In the genomic region with DNA sequence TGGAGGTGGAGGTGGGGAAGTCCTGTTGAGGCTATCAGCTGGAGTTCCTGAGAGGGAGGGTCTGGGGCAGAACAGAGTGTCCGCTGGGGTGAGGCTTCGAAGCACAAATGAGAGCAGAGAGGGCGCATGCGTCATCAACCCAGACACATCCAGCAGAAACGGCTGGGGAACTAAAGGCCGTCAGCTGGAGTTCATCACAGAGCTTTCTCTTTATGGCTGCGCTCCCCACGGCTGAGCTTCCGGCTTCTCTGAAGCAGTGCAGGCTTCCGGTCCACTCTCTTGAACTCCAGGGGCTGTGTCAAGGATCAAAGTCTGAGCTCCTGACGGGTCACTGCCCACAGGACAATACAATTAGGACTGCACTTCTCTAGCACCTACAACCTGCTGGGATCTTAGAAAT, we compare ENCODE assay signal across 8 mouse cellular contexts. TPM values are rescaled to one million over a fixed set of nuclear protein-coding genes. Genes with fewer than 3 reads are reported as not detected.
DNase-seq lines count a peak whose midpoint lies in the region; ATAC-seq and TF ChIP-seq lines count a peak whose summit lies in the region.

No protein-coding gene starts in this region.

- TF ChIP-seq CTCF in left cerebral cortex, adult 2 months (IDR thresholded peaks at IDR 0.05): no peak

- no peaks in the 10 kb centered on the region for H3K9me3 ChIP-seq in forebrain, embryonic 12.5 days
- no peaks in the 10 kb centered on the region for H3K9me3 ChIP-seq in hindbrain, embryonic 13.5 days
- no peaks in the 10 kb centered on the region for H3K9me3 ChIP-seq in limb, embryonic 13.5 days
- no peaks in the 10 kb centered on the region for H3K9me3 ChIP-seq in midbrain, embryonic 16.5 days (replicated peaks; ENCODE audit: control insufficient read depth, low read length, poor library complexity, severe bottlenecking)

- ATAC-seq in forebrain, embryonic 12.5 days (ENCODE audit: low FRiP score): peak; percentile 60
- peak; percentile 78 for ATAC-seq in hindbrain, embryonic 13.5 days (ENCODE audit: low FRiP score)
- ATAC-seq in limb, embryonic 13.5 days (ENCODE audit: low FRiP score, low read depth): peak; percentile 82
- peak; percentile 67 for ATAC-seq in midbrain, embryonic 16.5 days

- peak; percentile 51 for DNase-seq in adrenal gland, postnatal 14 days
- no peak for DNase-seq in adrenal gland, adult 2 months
- DNase-seq in left cerebral cortex, adult 2 months (ENCODE audit: extremely low spot score in 1 of 2, low spot score in 2 of 2): no peak
- no peak for DNase-seq in left cerebral cortex, postnatal 14 days (ENCODE audit: low spot score in 2 of 2)

- intact Hi-C loops in left cerebral cortex, adult 2 months (cut with DNase I): no loop called here
- intact Hi-C loops in left cerebral cortex, postnatal 14 days (cut with DNase I): no loop called here

- peak overlapping the region; percentile 47 for H3K4me2 ChIP-seq in forebrain, embryonic 12.5 days
- peak overlapping the region; percentile 47 for H3K4me2 ChIP-seq in hindbrain, embryonic 13.5 days
- peak overlapping the region; percentile 59 for H3K4me2 ChIP-seq in limb, embryonic 13.5 days (replicated peaks)
- H3K4me2 ChIP-seq in midbrain, embryonic 16.5 days (ENCODE audit: low read length): peak overlapping the region; percentile 35

- H3K27me3 ChIP-seq in forebrain, embryonic 12.5 days: peaks cover 62% of the 10 kb centered on the region
- H3K27me3 ChIP-seq in hindbrain, embryonic 13.5 days: peaks cover 54% of the 10 kb centered on the region
- no peaks in the 10 kb centered on the region for H3K27me3 ChIP-seq in limb, embryonic 13.5 days
- peaks cover 2% of the 10 kb centered on the region; the same call in 1 of the 2 replicates for H3K27me3 ChIP-seq in midbrain, embryonic 16.5 days (ENCODE audit: control insufficient read depth, insufficient read depth, low read depth, low read length)

- H3K4me1 ChIP-seq in forebrain, embryonic 12.5 days: peaks cover 10% of the 10 kb centered on the region
- peaks cover 9% of the 10 kb centered on the region for H3K4me1 ChIP-seq in hindbrain, embryonic 13.5 days (replicated peaks)
- peaks cover 21% of the 10 kb centered on the region for H3K4me1 ChIP-seq in limb, embryonic 13.5 days
- 0 out of 2 replicates have a peak, but pooled peaks cover 2% of the 10 kb centered on the region for H3K4me1 ChIP-seq in midbrain, embryonic 16.5 days (ENCODE audit: control insufficient read depth, insufficient read depth, low read length)

- H3K27ac ChIP-seq in forebrain, embryonic 12.5 days: 0 out of 2 replicates have a peak overlapping the region, but pooled peaks have one; percentile 25
- no peak overlapping the region for H3K27ac ChIP-seq in hindbrain, embryonic 13.5 days
- no peak overlapping the region; the same call in 1 of the 2 replicates for H3K27ac ChIP-seq in limb, embryonic 13.5 days
- no peak overlapping the region for H3K27ac ChIP-seq in midbrain, embryonic 16.5 days (ENCODE audit: low read length)
- no peak overlapping the region for H3K27ac ChIP-seq in left cerebral cortex, adult 2 months

- peak overlapping the region; percentile 14; the same call in 1 of the 2 replicates for H3K4me3 ChIP-seq in forebrain, embryonic 12.5 days (replicated peaks)
- 0 out of 2 replicates have a peak overlapping the region, but pooled peaks have one; percentile 8 for H3K4me3 ChIP-seq in hindbrain, embryonic 13.5 days
- H3K4me3 ChIP-seq in limb, embryonic 13.5 days: peak overlapping the region; percentile 21
- H3K4me3 ChIP-seq in midbrain, embryonic 16.5 days (ENCODE audit: low read depth, low read length): peak overlapping the region; percentile 2; the same call in 1 of the 2 replicates
- H3K4me3 ChIP-seq in left cerebral cortex, adult 2 months: no peak overlapping the region

- H3K9ac ChIP-seq in forebrain, embryonic 12.5 days: no peak overlapping the region
- H3K9ac ChIP-seq in hindbrain, embryonic 13.5 days: no peak overlapping the region
- H3K9ac ChIP-seq in limb, embryonic 13.5 days: peak overlapping the region; percentile 39; the same call in 1 of the 2 replicates
- H3K9ac ChIP-seq in midbrain, embryonic 16.5 days (ENCODE audit: low read depth, low read length): 0 out of 2 replicates have a peak overlapping the region, but pooled peaks have one; percentile 12

- 2% methylated on average over 11 of the region's 11 CpGs for WGBS in forebrain, embryonic 12.5 days
- 0% methylated on average over 11 of the region's 11 CpGs for WGBS in hindbrain, embryonic 13.5 days
- 1% methylated on average over 11 of the region's 11 CpGs for WGBS in limb, embryonic 13.5 days
- WGBS in midbrain, embryonic 16.5 days: under 1% methylated on average over 11 of the region's 11 CpGs

- H3K36me3 ChIP-seq in forebrain, embryonic 12.5 days (replicated peaks): no peaks in the 10 kb centered on the region
- H3K36me3 ChIP-seq in hindbrain, embryonic 13.5 days: no peaks in the 10 kb centered on the region
- no peaks in the 10 kb centered on the region for H3K36me3 ChIP-seq in limb, embryonic 13.5 days
- H3K36me3 ChIP-seq in midbrain, embryonic 16.5 days (ENCODE audit: control insufficient read depth, insufficient read depth, low read length): no peaks in the 10 kb centered on the region

RNA-seq across cellular contexts. Expression of gene Kcp, which starts 5.5 kb away (rescaled TPM):
- 6.1 and 7.1 TPM in 2 replicates for total RNA-seq in adrenal gland, postnatal 14 days (2021)
- total RNA-seq in adrenal gland, adult 2 months (2021): 1 to 10 TPM; 1.9 to 2.1 TPM
- polyA plus RNA-seq in adrenal gland, adult 2 months (2012; rRNA removed): 6.6 and 8.3 TPM in 2 replicates
- 9.4 and 10.8 TPM in 2 replicates for polyA plus RNA-seq in forebrain, embryonic 12.5 days (2016; fragmentation: Nextera tagmentation; extraction: Ambion mirVana)
- 20.1 and 20.5 TPM in 2 replicates for polyA plus RNA-seq in hindbrain, embryonic 13.5 days (2015; fragmentation: Nextera tagmentation; extraction: Ambion mirVana)
- 37.4 and 37.8 TPM in 2 replicates for polyA plus RNA-seq in limb, embryonic 13.5 days (2015; fragmentation: Nextera tagmentation; extraction: Ambion mirVana)
- 14.1 and 16.7 TPM in 2 replicates for polyA plus RNA-seq in midbrain, embryonic 16.5 days (2015; fragmentation: Nextera tagmentation; extraction: Ambion mirVana)
- total RNA-seq in left cerebral cortex, adult 2 months (2021): 1 to 10 TPM; 1.1 to 2.2 TPM
- 1 to 10 TPM; 5.9 to 7.6 TPM for total RNA-seq in left cerebral cortex, postnatal 14 days (2021)

RNA-seq across cellular contexts. Expression of gene Irf5, which starts 13.1 kb away (rescaled TPM):
- 3.0 and 10.9 TPM in 2 replicates for total RNA-seq in adrenal gland, postnatal 14 days (2021)
- 1 to 10 TPM; 4.9 to 6.6 TPM for total RNA-seq in adrenal gland, adult 2 months (2021)
- polyA plus RNA-seq in adrenal gland, adult 2 months (2012; rRNA removed): 15.0 and 15.1 TPM in 2 replicates
- polyA plus RNA-seq in forebrain, embryonic 12.5 days (2016; fragmentation: Nextera tagmentation; extraction: Ambion mirVana): 0.95 and 1.3 TPM in 2 replicates
- polyA plus RNA-seq in hindbrain, embryonic 13.5 days (2015; fragmentation: Nextera tagmentation; extraction: Ambion mirVana): 2.1 and 2.7 TPM in 2 replicates
- polyA plus RNA-seq in limb, embryonic 13.5 days (2015; fragmentation: Nextera tagmentation; extraction: Ambion mirVana): 2.7 and 3.6 TPM in 2 replicates
- 1.5 and 1.7 TPM in 2 replicates for polyA plus RNA-seq in midbrain, embryonic 16.5 days (2015; fragmentation: Nextera tagmentation; extraction: Ambion mirVana)
- 1 to 10 TPM; 4.0 to 4.4 TPM for total RNA-seq in left cerebral cortex, adult 2 months (2021)
- total RNA-seq in left cerebral cortex, postnatal 14 days (2021): 1 to 10 TPM; 3.6 to 4.9 TPM

RNA-seq across cellular contexts. Expression of gene Atp6v1fnb, which starts 42.0 kb away (rescaled TPM):
- not detected in 2 replicates for total RNA-seq in adrenal gland, postnatal 14 days (2021)
- total RNA-seq in adrenal gland, adult 2 months (2021): under 1 TPM in 1 of 2 experiments, not detected in 1; 0.46 TPM
- not detected in 2 replicates for polyA plus RNA-seq in adrenal gland, adult 2 months (2012; rRNA removed)
- polyA plus RNA-seq in forebrain, embryonic 12.5 days (2016; fragmentation: Nextera tagmentation; extraction: Ambion mirVana): 0.37 TPM in 1 of 2 replicates, not detected in the other
- polyA plus RNA-seq in hindbrain, embryonic 13.5 days (2015; fragmentation: Nextera tagmentation; extraction: Ambion mirVana): 0.57 and 1.0 TPM in 2 replicates
- polyA plus RNA-seq in limb, embryonic 13.5 days (2015; fragmentation: Nextera tagmentation; extraction: Ambion mirVana): 0.50 TPM in 1 of 2 replicates, not detected in the other
- polyA plus RNA-seq in midbrain, embryonic 16.5 days (2015; fragmentation: Nextera tagmentation; extraction: Ambion mirVana): 0.41 and 0.45 TPM in 2 replicates
- total RNA-seq in left cerebral cortex, adult 2 months (2021): under 1 TPM; 0.54 to 0.72 TPM
- 1 to 10 TPM in 1 of 2 experiments, under 1 TPM in 1; 0.70 to 1.3 TPM for total RNA-seq in left cerebral cortex, postnatal 14 days (2021)

RNA-seq across cellular contexts. Expression of gene Atp6v1f, which starts 45.8 kb away (rescaled TPM):
- 169 and 183 TPM in 2 replicates for total RNA-seq in adrenal gland, postnatal 14 days (2021)
- 100 to 1,000 TPM; 221 to 237 TPM for total RNA-seq in adrenal gland, adult 2 months (2021)
- polyA plus RNA-seq in adrenal gland, adult 2 months (2012; rRNA removed): 319 and 344 TPM in 2 replicates
- 196 and 197 TPM in 2 replicates for polyA plus RNA-seq in forebrain, embryonic 12.5 days (2016; fragmentation: Nextera tagmentation; extraction: Ambion mirVana)
- 337 and 340 TPM in 2 replicates for polyA plus RNA-seq in hindbrain, embryonic 13.5 days (2015; fragmentation: Nextera tagmentation; extraction: Ambion mirVana)
- 222 and 234 TPM in 2 replicates for polyA plus RNA-seq in limb, embryonic 13.5 days (2015; fragmentation: Nextera tagmentation; extraction: Ambion mirVana)
- 311 and 340 TPM in 2 replicates for polyA plus RNA-seq in midbrain, embryonic 16.5 days (2015; fragmentation: Nextera tagmentation; extraction: Ambion mirVana)
- total RNA-seq in left cerebral cortex, adult 2 months (2021): 100 to 1,000 TPM; 242 to 247 TPM
- total RNA-seq in left cerebral cortex, postnatal 14 days (2021): 100 to 1,000 TPM; 253 to 268 TPM

Comparison
In these comparisons a context has a peak if more than half of its experiments do, and no peak if none do; other contexts are left out.
1. H3K9ac ChIP-seq: peak in limb, embryonic 13.5 days (single experiment) and midbrain, embryonic 16.5 days (single experiment); none in forebrain, embryonic 12.5 days (single experiment) and hindbrain, embryonic 13.5 days (single experiment).
2. Peak in every context shown above with its lines, with median percentiles within 50 percentile points of each other: ATAC-seq and H3K4me2 ChIP-seq.